Mouse (Mus musculus) CH12.LX (cell line): ENCODE results near the gene Tnk1.

Experiments used
- CHD1 ChIP-seq: IDR thresholded peaks from 2 replicates; pipeline ENCODE4 v1.6.1; 2012; ENCODE audit warnings: low read depth, low read length, improper control_type of control experiment, inconsistent platforms
- CTCF ChIP-seq, 2 experiments: IDR thresholded peaks in 1 of 2; conservative IDR thresholded peaks in 1 of 2; 2 replicates each; pipeline ENCODE4 v1.5.1; 2011 to 2012; ENCODE audit warnings: low read depth in 2 of 2, low read length in 2 of 2, improper control_type of control experiment in 1 of 2, inconsistent platforms in 1 of 2, mild to moderate bottlenecking in 1 of 2, moderate library complexity in 1 of 2
- E2F4 ChIP-seq: IDR thresholded peaks from 2 replicates; pipeline ENCODE4 v1.6.1; 2011; ENCODE audit warnings: low read depth, low read length, improper control_type of control experiment; ENCODE audit not compliant: insufficient replicate concordance
- EP300 ChIP-seq: IDR thresholded peaks from 2 replicates; pipeline ENCODE4 v1.6.1; 2011; ENCODE audit warnings: low read length, improper control_type of control experiment
- ETS1 ChIP-seq: conservative IDR thresholded peaks from 2 replicates; pipeline ENCODE4 v1.6.1; 2012; ENCODE audit warnings: low read depth, mild to moderate bottlenecking, inconsistent platforms, low read length, improper control_type of control experiment, moderate library complexity
- GABPA ChIP-seq: IDR thresholded peaks from 2 replicates; pipeline ENCODE4 v1.6.1; 2012; ENCODE audit warnings: low read depth, low read length, improper control_type of control experiment, inconsistent platforms; ENCODE audit not compliant: insufficient replicate concordance
- MAFK ChIP-seq: IDR thresholded peaks from 2 replicates; pipeline ENCODE4 v1.6.1; 2011; ENCODE audit warnings: low read length, improper control_type of control experiment; ENCODE audit not compliant: insufficient replicate concordance
- MAX ChIP-seq: IDR thresholded peaks from 2 replicates; pipeline ENCODE4 v1.6.1; 2011; ENCODE audit warnings: low read length, improper control_type of control experiment
- NELFE ChIP-seq: IDR thresholded peaks from 2 replicates; pipeline ENCODE4 v1.6.1; 2011; ENCODE audit warnings: low read depth, low read length, improper control_type of control experiment
- POLR2A ChIP-seq: IDR thresholded peaks from 2 replicates; pipeline ENCODE4 v1.6.1; 2011; ENCODE audit warnings: low read depth, mild to moderate bottlenecking, improper control_type of control experiment, low read length
- UBTF ChIP-seq: IDR thresholded peaks from 2 replicates; pipeline ENCODE4 v1.6.1; 2012; ENCODE audit warnings: low read depth, mild to moderate bottlenecking, inconsistent platforms, low read length, improper control_type of control experiment, moderate library complexity
- USF1 ChIP-seq: IDR thresholded peaks from 2 replicates; pipeline ENCODE4 v1.6.1; 2014; ENCODE audit warnings: low read depth, mild to moderate bottlenecking, inconsistent platforms, low read length, improper control_type of control experiment
- ZMIZ1 ChIP-seq: IDR thresholded peaks from 2 replicates; pipeline ENCODE4 v1.6.1; 2012; ENCODE audit warnings: low read depth, mild to moderate bottlenecking, inconsistent platforms, low read length, improper control_type of control experiment
- ZNF384 ChIP-seq: IDR thresholded peaks from 2 replicates; pipeline ENCODE4 v1.6.1; 2012; ENCODE audit warnings: low read depth, low read length, improper control_type of control experiment, inconsistent platforms

- no peak for TF ChIP-seq MAX
- no peak for TF ChIP-seq NELFE
- no peak for TF ChIP-seq EP300
- TF ChIP-seq ZNF384: no peak
- TF ChIP-seq CTCF (conservative IDR thresholded peaks at IDR 0.05 in 1 of 2, IDR thresholded peaks at IDR 0.05 in 1 of 2; ENCODE audit: low read depth in 2 of 2, low read length in 2 of 2): no peak
- no peak for TF ChIP-seq E2F4
- no peak for TF ChIP-seq ETS1
- TF ChIP-seq UBTF: no peak
- no peak for TF ChIP-seq POLR2A
- TF ChIP-seq CHD1: no peak
- TF ChIP-seq MAFK: no peak
- peak; percentile 72 for TF ChIP-seq USF1
- TF ChIP-seq GABPA: no peak
- no peak for TF ChIP-seq ZMIZ1
These were observed 4.5 kb downstream of the Tnk1 start for GRCm38 (mm10) chr11:69853994-69854393.
